19 mouse cellular contexts compared by ENCODE assay signal in the genomic region with DNA sequence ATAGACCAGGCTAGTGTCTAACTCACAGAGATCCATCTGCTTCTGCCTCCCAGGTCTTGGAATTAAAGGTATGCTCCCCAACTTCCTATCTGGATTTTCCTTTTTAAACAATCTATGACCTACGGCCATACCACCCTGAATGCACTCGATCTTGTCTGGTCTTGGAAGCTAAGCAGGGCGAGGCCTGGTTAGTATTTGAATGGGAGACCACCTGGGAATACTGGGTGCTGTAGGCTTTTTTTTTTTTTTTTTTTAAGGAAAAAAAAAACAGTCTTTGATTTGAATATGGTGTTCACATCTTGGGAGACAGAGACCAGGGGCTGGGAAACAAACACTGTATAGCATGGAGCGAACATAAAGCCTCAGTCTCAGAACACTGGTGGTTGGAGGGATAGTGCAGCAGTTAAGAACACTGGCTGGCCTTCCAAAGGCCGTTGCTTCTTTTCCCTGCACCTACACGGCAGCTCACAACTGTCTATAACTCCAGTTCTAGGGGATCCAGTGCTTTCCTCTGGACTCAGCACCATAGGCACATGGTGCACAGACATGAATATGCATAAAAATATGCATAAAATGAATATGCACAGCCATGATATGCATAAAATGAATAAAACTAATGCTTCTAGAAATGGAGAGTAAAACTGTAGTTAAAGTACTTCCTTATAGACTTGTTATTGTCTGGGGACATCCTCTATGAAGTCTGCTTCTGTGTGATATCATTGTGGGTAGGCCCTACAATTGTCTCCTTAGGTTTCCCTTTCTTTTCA.
"Had no signal": no experiment of that assay in that cellular context is flagged by ENCODE, and none has a peak within 500 bp of the region (broad histone marks: within the 10 kb centered on the region; RNA-seq: fewer than 3 reads in every experiment).

No protein-coding gene starts in this region.

- DNase-seq: liver, postnatal 0 days; lung, adult 2 months; lung, postnatal 14 days; lung, postnatal 36 days; retina, postnatal 1 day; right cerebral cortex, adult 18-20 months; right cerebral cortex, postnatal 25 days; right cerebral cortex, postnatal 4 days; spleen, adult 18-20 months; thymus, adult 18-20 months; thymus, postnatal 25 days had no signal

- H3K9me3 ChIP-seq: liver, embryonic 15.5 days; lung, embryonic 15.5 days; megakaryocyte, embryonic 14.5 days; midbrain, embryonic 12.5 days; midbrain, embryonic 15.5 days; neural tube, embryonic 12.5 days had no signal

- H3K27me3 ChIP-seq: liver, embryonic 15.5 days; lung, embryonic 15.5 days; megakaryocyte, embryonic 14.5 days; midbrain, embryonic 12.5 days; midbrain, embryonic 15.5 days; neural tube, embryonic 12.5 days had no signal

- H3K4me2 ChIP-seq: liver, embryonic 15.5 days; lung, embryonic 15.5 days; midbrain, embryonic 12.5 days; midbrain, embryonic 15.5 days; neural tube, embryonic 12.5 days had no signal

- ATAC-seq: liver, postnatal 0 days; lung, postnatal 0 days; midbrain, embryonic 15.5 days had no signal

- H3K27ac ChIP-seq: liver, embryonic 15.5 days; lung, embryonic 15.5 days; macrophage; midbrain, embryonic 12.5 days; midbrain, embryonic 15.5 days; neural tube, embryonic 12.5 days had no signal

- H3K4me3 ChIP-seq: liver, embryonic 15.5 days; lung, embryonic 15.5 days; midbrain, embryonic 12.5 days; midbrain, embryonic 15.5 days; neural tube, embryonic 12.5 days had no signal

- H3K9ac ChIP-seq: liver, embryonic 15.5 days; liver, postnatal 0 days; lung, embryonic 15.5 days; midbrain, embryonic 12.5 days; midbrain, embryonic 15.5 days; neural tube, embryonic 12.5 days had no signal

- H3K4me1 ChIP-seq: liver, embryonic 15.5 days; lung, embryonic 15.5 days; midbrain, embryonic 12.5 days; midbrain, embryonic 15.5 days; neural tube, embryonic 12.5 days had no signal
